Mouse (Mus musculus): Measurements from ENCODE around the gene Asb2.

The Asb2 gene

GRCm38 (mm10) chr12:103361539-103362307, 5.9 kb upstream of the Asb2 start:
- no peak for DNase-seq (ENCODE audit: low spot score)

GRCm38 (mm10) chr12:103360812-103361211, 5.0 kb upstream of the Asb2 start:
- no peak for DNase-seq (ENCODE audit: low spot score)

- no peak for DNase-seq (ENCODE audit: low spot score)
Observed at GRCm38 (mm10) chr12:103358951-103359801, 3.4 kb upstream of the Asb2 start.

GRCm38 (mm10) chr12:103358216-103358615, 2.4 kb upstream of the Asb2 start:
- DNase-seq (ENCODE audit: low spot score), result no peak

GRCm38 (mm10) chr12:103356415-103356748, 581 bp upstream of the Asb2 start:
- no peak for DNase-seq (ENCODE audit: low spot score)

GRCm38 (mm10) chr12:103353538-103353937, 2.3 kb downstream of the Asb2 start:
- DNase-seq (ENCODE audit: low spot score), result no peak

GRCm38 (mm10) chr12:103352735-103353134, 3.1 kb downstream of the Asb2 start:
- DNase-seq (ENCODE audit: low spot score), result no peak

GRCm38 (mm10) chr12:103348506-103348905, 7.3 kb downstream of the Asb2 start:
- no peak for DNase-seq (ENCODE audit: low spot score)

GRCm38 (mm10) chr12:103347406-103347805, 8.4 kb downstream of the Asb2 start:
- DNase-seq (ENCODE audit: low spot score), result no peak

- DNase-seq (ENCODE audit: low spot score), result no peak
Observed at GRCm38 (mm10) chr12:103346945-103347344, 8.9 kb downstream of the Asb2 start.

GRCm38 (mm10) chr12:103344934-103345333, 10.9 kb downstream of the Asb2 start:
- DNase-seq (ENCODE audit: low spot score), result no peak

- no peak for DNase-seq (ENCODE audit: low spot score)
Observed at GRCm38 (mm10) chr12:103343456-103343855, 12.3 kb downstream of the Asb2 start.

- no peak for DNase-seq (ENCODE audit: low spot score)
Observed at GRCm38 (mm10) chr12:103341212-103341611, 14.6 kb downstream of the Asb2 start.

GRCm38 (mm10) chr12:103338162-103338798, 17.5 kb downstream of the Asb2 start:
- DNase-seq (ENCODE audit: low spot score), result no peak

- DNase-seq (ENCODE audit: low spot score), result no peak
Observed at GRCm38 (mm10) chr12:103336766-103337165, 19.0 kb downstream of the Asb2 start.

- DNase-seq (ENCODE audit: low spot score), result no peak
Observed at GRCm38 (mm10) chr12:103333426-103333825, 22.4 kb downstream of the Asb2 start.

GRCm38 (mm10) chr12:103332879-103333278, 22.9 kb downstream of the Asb2 start:
- no peak for DNase-seq (ENCODE audit: low spot score)

- DNase-seq (ENCODE audit: low spot score), result no peak
Observed at GRCm38 (mm10) chr12:103331491-103331890, 24.3 kb downstream of the Asb2 start.

- no peak for DNase-seq (ENCODE audit: low spot score)
Observed at GRCm38 (mm10) chr12:103328448-103329191, 27.2 kb downstream of the Asb2 start.

- no peak for DNase-seq (ENCODE audit: low spot score)
Observed at GRCm38 (mm10) chr12:103327107-103327506, 28.7 kb downstream of the Asb2 start.

- no peak for DNase-seq (ENCODE audit: low spot score)
Observed at GRCm38 (mm10) chr12:103326569-103326968, 29.2 kb downstream of the Asb2 start.

Data from ovary, adult 18-20 months (tissue).